Mouse (Mus musculus) heart, adult 2 months (tissue): ENCODE data around the gene Arhgef15.

Experiments
- CTCF ChIP-seq: fragments of 200-600 bp; IDR thresholded peaks from 2 replicates; pipeline ENCODE4 v1.8.1; 2022; ENCODE audit warnings: antibody characterized with exemption, mild to moderate bottlenecking, moderate library complexity
- EP300 ChIP-seq: fragments of 200-500 bp; IDR thresholded peaks from 2 replicates; pipeline ENCODE4 v1.6.1; 2011; ENCODE audit warnings: low read depth, low read length, control low read depth; ENCODE audit not compliant: insufficient read depth

- TF ChIP-seq CTCF (no peak), EP300 (no peak)
These were observed 34.1 kb downstream of the Arhgef15 start for GRCm38 (mm10) chr11:68923191-68923590.
